14 mouse cellular contexts compared by ENCODE assay signal in the genomic region with DNA sequence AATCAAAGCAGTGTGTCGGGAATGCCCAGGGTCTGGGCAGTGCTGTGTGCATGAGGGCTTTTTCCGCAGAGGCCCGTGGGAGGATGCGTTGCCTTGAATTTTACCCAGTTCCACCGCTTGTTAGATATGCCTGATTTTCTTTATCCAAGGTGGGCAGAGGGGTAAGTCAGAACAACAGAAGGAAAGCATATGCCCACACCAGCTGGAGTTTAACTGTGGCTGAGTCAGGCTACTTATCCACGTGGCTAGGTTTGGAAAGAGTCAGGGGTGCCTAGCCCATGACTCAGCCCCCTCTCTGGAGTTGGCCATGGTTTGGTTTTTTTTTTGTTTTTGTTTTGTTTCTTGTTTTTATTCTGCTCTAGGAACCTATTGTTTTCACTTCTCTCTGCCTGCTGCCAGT. TPM values are rescaled to one million over a fixed set of nuclear protein-coding genes. Genes with fewer than 3 reads are reported as not detected.
DNase-seq lines count a peak whose midpoint lies in the region; ATAC-seq and TF ChIP-seq lines count a peak whose summit lies in the region.
"Had no signal": no experiment of that assay in that cellular context is flagged by ENCODE, and none has a peak within 500 bp of the region (broad histone marks: within the 10 kb centered on the region; RNA-seq: fewer than 3 reads in every experiment).

No protein-coding gene starts in this region.

- WGBS in embryonic facial prominence, embryonic 15.5 days = 74% methylated on average over 6 of the region's 6 CpGs
- 71% methylated on average over 6 of the region's 6 CpGs for WGBS in embryonic facial prominence, embryonic 10.5 days
- WGBS in midbrain, embryonic 11.5 days = 68% methylated on average over 6 of the region's 6 CpGs
- WGBS in liver, postnatal 0 days (ENCODE audit: insufficient replicate concordance) = 69% methylated on average over 6 of the region's 6 CpGs

- H3K9ac ChIP-seq in embryonic facial prominence, embryonic 15.5 days = no peak overlapping the region
- H3K9ac ChIP-seq in midbrain, embryonic 11.5 days (ENCODE audit: low read length) = no peak overlapping the region; the same call in 1 of the 2 replicates
- H3K9ac ChIP-seq in liver, postnatal 0 days (replicated peaks) = no peak overlapping the region

- H3K27ac ChIP-seq in embryonic facial prominence, embryonic 15.5 days (replicated peaks) = peak overlapping the region; percentile 80
- no peak overlapping the region for H3K27ac ChIP-seq in embryonic facial prominence, embryonic 10.5 days (replicated peaks)
- peak overlapping the region; percentile 92 for H3K27ac ChIP-seq in midbrain, embryonic 11.5 days (ENCODE audit: low read depth, low read length)
- no peak overlapping the region for H3K27ac ChIP-seq in liver, postnatal 0 days (ENCODE audit: low read depth)

- H3K4me2 ChIP-seq in embryonic facial prominence, embryonic 15.5 days (replicated peaks) = no peak overlapping the region
- no peak overlapping the region for H3K4me2 ChIP-seq in midbrain, embryonic 11.5 days
- no peak overlapping the region for H3K4me2 ChIP-seq in liver, postnatal 0 days (ENCODE audit: low read depth, low read length)

- H3K9me3 ChIP-seq in embryonic facial prominence, embryonic 15.5 days (replicated peaks) = no peaks in the 10 kb centered on the region
- H3K9me3 ChIP-seq in embryonic facial prominence, embryonic 10.5 days = no peaks in the 10 kb centered on the region
- H3K9me3 ChIP-seq in midbrain, embryonic 11.5 days (ENCODE audit: control insufficient read depth, low read length) = no peaks in the 10 kb centered on the region
- H3K9me3 ChIP-seq in liver, postnatal 0 days (ENCODE audit: low read length) = no peaks in the 10 kb centered on the region

- TF ChIP-seq CTCF in liver, postnatal 0 days (IDR thresholded peaks at IDR 0.05; ENCODE audit: low read depth) = no peak

- no peaks in the 10 kb centered on the region for H3K36me3 ChIP-seq in embryonic facial prominence, embryonic 15.5 days
- H3K36me3 ChIP-seq in embryonic facial prominence, embryonic 10.5 days (replicated peaks) = no peaks in the 10 kb centered on the region
- no peaks in the 10 kb centered on the region for H3K36me3 ChIP-seq in midbrain, embryonic 11.5 days (ENCODE audit: control insufficient read depth, insufficient read depth, low read length)
- no peaks in the 10 kb centered on the region for H3K36me3 ChIP-seq in liver, postnatal 0 days (replicated peaks; ENCODE audit: insufficient read depth, low read length)

- no peak overlapping the region for H3K4me3 ChIP-seq in embryonic facial prominence, embryonic 15.5 days (replicated peaks)
- no peak overlapping the region for H3K4me3 ChIP-seq in embryonic facial prominence, embryonic 10.5 days
- no peak overlapping the region for H3K4me3 ChIP-seq in midbrain, embryonic 11.5 days (ENCODE audit: low read depth, low read length)
- no peak overlapping the region for H3K4me3 ChIP-seq in liver, postnatal 0 days (ENCODE audit: low read depth, low read length)

- no peak for TF ChIP-seq EP300 in liver, postnatal 0 days (IDR thresholded peaks at IDR 0.05; ENCODE audit: low read depth)

- H3K27me3 ChIP-seq in embryonic facial prominence, embryonic 15.5 days = peaks cover 19% of the 10 kb centered on the region; the same call in 1 of the 2 replicates
- peaks cover 84% of the 10 kb centered on the region for H3K27me3 ChIP-seq in embryonic facial prominence, embryonic 10.5 days (replicated peaks; ENCODE audit: low read depth, poor library complexity, severe bottlenecking)
- H3K27me3 ChIP-seq in midbrain, embryonic 11.5 days (ENCODE audit: control insufficient read depth, insufficient read depth, low read length) = no peaks in the 10 kb centered on the region
- H3K27me3 ChIP-seq in liver, postnatal 0 days (ENCODE audit: insufficient read depth, low read length) = peaks cover 69% of the 10 kb centered on the region

- no peak for DNase-seq in embryonic facial prominence, embryonic 10.5 days (ENCODE audit: low spot score)
- peak; percentile 74 for DNase-seq in 3T3-L1 (ENCODE audit: low read depth, low spot score)
- peak; percentile 14 for DNase-seq in adipocyte (ENCODE audit: low spot score)
- DNase-seq in midbrain, embryonic 11.5 days (ENCODE audit: low spot score, missing footprints) = no peak
- no peak for DNase-seq in lung, adult 18-20 months
- DNase-seq in adrenal gland, postnatal 36 days = no peak
- no peak for DNase-seq in liver, postnatal 0 days
- DNase-seq: gastrocnemius, postnatal 25 days; kidney, adult 18-20 months had no signal

- ATAC-seq in embryonic facial prominence, embryonic 15.5 days (ENCODE audit: insufficient number of reproducible peaks, low FRiP score, low TSS enrichment, low read depth) = no peak
- no peak for ATAC-seq in midbrain, embryonic 11.5 days (ENCODE audit: low FRiP score)
- no peak for ATAC-seq in liver, postnatal 0 days

- peaks cover 29% of the 10 kb centered on the region for H3K4me1 ChIP-seq in embryonic facial prominence, embryonic 15.5 days
- H3K4me1 ChIP-seq in embryonic facial prominence, embryonic 10.5 days = peaks cover 79% of the 10 kb centered on the region
- H3K4me1 ChIP-seq in midbrain, embryonic 11.5 days (ENCODE audit: control insufficient read depth, insufficient read depth, low read length) = peaks cover 80% of the 10 kb centered on the region
- H3K4me1 ChIP-seq in liver, postnatal 0 days (ENCODE audit: insufficient read depth) = no peaks in the 10 kb centered on the region

RNA-seq across cellular contexts. Expression of gene AC124108.1, which starts 8.0 kb away (rescaled TPM):
- polyA plus RNA-seq in embryonic facial prominence, embryonic 15.5 days (2015; fragmentation: Nextera tagmentation; extraction: Ambion mirVana) = 0.37 and 0.43 TPM in 2 replicates
- 1.00 and 1.4 TPM in 2 replicates for polyA plus RNA-seq in embryonic facial prominence, embryonic 10.5 days (2016; fragmentation: Nextera tagmentation; extraction: Ambion mirVana)
- 5.0 and 5.2 TPM in 2 replicates for polyA plus RNA-seq in midbrain, embryonic 11.5 days (2014; fragmentation: Nextera tagmentation; extraction: Ambion mirVana)
- under 1 TPM in 1 of 2 experiments, not detected in 1; 0.07 TPM for total RNA-seq in adrenal gland, postnatal 36 days (2021)
- polyA plus RNA-seq in liver, postnatal 0 days (2015; fragmentation: Nextera tagmentation; extraction: Ambion mirVana) = not detected in 2 replicates
- total RNA-seq: gastrocnemius, postnatal 25 days had no signal
- polyA plus RNA-seq: heart, embryonic 16.5 days had no signal

RNA-seq across cellular contexts. Expression of gene Lemd1, which starts 8.0 kb away (rescaled TPM):
- polyA plus RNA-seq in embryonic facial prominence, embryonic 15.5 days (2015; fragmentation: Nextera tagmentation; extraction: Ambion mirVana) = 0.79 and 0.91 TPM in 2 replicates
- polyA plus RNA-seq in embryonic facial prominence, embryonic 10.5 days (2016; fragmentation: Nextera tagmentation; extraction: Ambion mirVana) = 1.9 and 2.0 TPM in 2 replicates
- 10.7 and 12.9 TPM in 2 replicates for polyA plus RNA-seq in midbrain, embryonic 11.5 days (2014; fragmentation: Nextera tagmentation; extraction: Ambion mirVana)
- total RNA-seq in adrenal gland, postnatal 36 days (2021) = under 1 TPM; 0.33 TPM
- polyA plus RNA-seq in liver, postnatal 0 days (2015; fragmentation: Nextera tagmentation; extraction: Ambion mirVana) = not detected in 2 replicates
- total RNA-seq: gastrocnemius, postnatal 25 days had no signal
- polyA plus RNA-seq: heart, embryonic 16.5 days had no signal

RNA-seq across cellular contexts. Expression of gene Gm10188, which starts 30.3 kb away (rescaled TPM):
- not detected in 2 replicates for polyA plus RNA-seq in embryonic facial prominence, embryonic 15.5 days (2015; fragmentation: Nextera tagmentation; extraction: Ambion mirVana)
- not detected in 2 replicates for polyA plus RNA-seq in embryonic facial prominence, embryonic 10.5 days (2016; fragmentation: Nextera tagmentation; extraction: Ambion mirVana)
- 0.55 and 0.66 TPM in 2 replicates for polyA plus RNA-seq in midbrain, embryonic 11.5 days (2014; fragmentation: Nextera tagmentation; extraction: Ambion mirVana)
- total RNA-seq in adrenal gland, postnatal 36 days (2021) = not detected
- not detected in 2 replicates for polyA plus RNA-seq in liver, postnatal 0 days (2015; fragmentation: Nextera tagmentation; extraction: Ambion mirVana)
- total RNA-seq: gastrocnemius, postnatal 25 days; layer of hippocampus, adult 2 months had no signal
- polyA plus RNA-seq: heart, embryonic 16.5 days; limb, embryonic 14.5 days; lung, embryonic 16.5 days had no signal

RNA-seq across cellular contexts. Expression of gene Cdk18, which starts 59.8 kb away (rescaled TPM):
- 3.1 and 3.7 TPM in 2 replicates for polyA plus RNA-seq in embryonic facial prominence, embryonic 15.5 days (2015; fragmentation: Nextera tagmentation; extraction: Ambion mirVana)
- polyA plus RNA-seq in embryonic facial prominence, embryonic 10.5 days (2016; fragmentation: Nextera tagmentation; extraction: Ambion mirVana) = 2.3 and 3.2 TPM in 2 replicates
- polyA plus RNA-seq in midbrain, embryonic 11.5 days (2014; fragmentation: Nextera tagmentation; extraction: Ambion mirVana) = 0.14 and 0.19 TPM in 2 replicates
- total RNA-seq in adrenal gland, postnatal 36 days (2021) = 10 to 100 TPM; 14.2 to 21.2 TPM
- 3.5 and 4.5 TPM in 2 replicates for polyA plus RNA-seq in liver, postnatal 0 days (2015; fragmentation: Nextera tagmentation; extraction: Ambion mirVana)

Comparison
In these comparisons a context has a peak if more than half of its experiments do, and no peak if none do; other contexts are left out.
1. H3K27ac ChIP-seq: peak in embryonic facial prominence, embryonic 15.5 days (single experiment) and midbrain, embryonic 11.5 days (single experiment); none in embryonic facial prominence, embryonic 10.5 days (single experiment) and liver, postnatal 0 days (single experiment).
2. DNase-seq: peak in 3T3-L1 (single experiment) and adipocyte (single experiment); none in embryonic facial prominence, embryonic 10.5 days (single experiment), midbrain, embryonic 11.5 days (single experiment), lung, adult 18-20 months (0 of 2), adrenal gland, postnatal 36 days (0 of 2) and liver, postnatal 0 days (single experiment).